Mouse (Mus musculus) right cerebral cortex, adult 18-20 months (tissue): ENCODE data around the gene Leng9.

ENCODE experiments used
- DNase-seq: peaks from one replicate; pipeline ENCODE4 v3.0.0; 2022; ENCODE audit warnings: mixed read lengths

Gene Leng9

GRCm38 (mm10) chr7:4144046-4144445 lies 6.1 kb downstream of the Leng9 start:
- DNase-seq = no peak

GRCm38 (mm10) chr7:4143506-4143905 lies 6.7 kb downstream of the Leng9 start:
- no peak for DNase-seq

- DNase-seq = no peak
Observed at GRCm38 (mm10) chr7:4142796-4143445, 7.3 kb downstream of the Leng9 start.

- DNase-seq = no peak
Observed at GRCm38 (mm10) chr7:4141648-4142325, 8.4 kb downstream of the Leng9 start.

GRCm38 (mm10) chr7:4139391-4139790 lies 10.8 kb downstream of the Leng9 start:
- DNase-seq = no peak

- no peak for DNase-seq
Observed at GRCm38 (mm10) chr7:4138671-4139070, 11.5 kb downstream of the Leng9 start.

- no peak for DNase-seq
Observed at GRCm38 (mm10) chr7:4138181-4138580, 12.0 kb downstream of the Leng9 start.

GRCm38 (mm10) chr7:4137746-4138145 lies 12.4 kb downstream of the Leng9 start:
- DNase-seq = no peak

GRCm38 (mm10) chr7:4136771-4137531 lies 13.2 kb downstream of the Leng9 start, which contains the start of gene Leng8:
Gene Leng8, plus strand, starts transcription at chr7:4137039.
- peak; percentile 100 for DNase-seq

- no peak for DNase-seq
Observed at GRCm38 (mm10) chr7:4136404-4136770, 13.8 kb downstream of the Leng9 start.

- DNase-seq = no peak
Observed at GRCm38 (mm10) chr7:4134911-4135310, 15.3 kb downstream of the Leng9 start.

GRCm38 (mm10) chr7:4132998-4133397 lies 17.2 kb downstream of the Leng9 start:
- DNase-seq = no peak

GRCm38 (mm10) chr7:4132581-4132980 lies 17.6 kb downstream of the Leng9 start:
- peak; percentile 80 for DNase-seq

GRCm38 (mm10) chr7:4131964-4132363 lies 18.2 kb downstream of the Leng9 start:
- no peak for DNase-seq

GRCm38 (mm10) chr7:4130686-4131452 lies 19.3 kb downstream of the Leng9 start:
- DNase-seq = peak; percentile 84

GRCm38 (mm10) chr7:4128860-4129259 lies 21.3 kb downstream of the Leng9 start:
- no peak for DNase-seq

- no peak for DNase-seq
Observed at GRCm38 (mm10) chr7:4127894-4128293, 22.3 kb downstream of the Leng9 start.

GRCm38 (mm10) chr7:4126992-4127785 lies 23.0 kb downstream of the Leng9 start:
- no peak for DNase-seq

- DNase-seq = no peak
Observed at GRCm38 (mm10) chr7:4125306-4125705, 24.9 kb downstream of the Leng9 start.

GRCm38 (mm10) chr7:4124856-4125255 lies 25.3 kb downstream of the Leng9 start:
- DNase-seq = no peak

GRCm38 (mm10) chr7:4124315-4124759 lies 25.8 kb downstream of the Leng9 start:
- DNase-seq = peak; percentile 92

GRCm38 (mm10) chr7:4123732-4124131 lies 26.4 kb downstream of the Leng9 start:
- peak; percentile 87 for DNase-seq
